Mouse (Mus musculus): Measurements from ENCODE around the gene Acer3. TPM values are rescaled to one million over a fixed set of nuclear protein-coding genes. Genes with fewer than 3 reads are reported as not detected.

Gene Acer3
- polyA plus RNA-seq, 1 experiment from 2014 or later, result 24.4 TPM

GRCm38 (mm10) chr7:98252520-98252919, 68.5 kb downstream of the Acer3 start:
- WGBS (ENCODE audit: insufficient replicate concordance), result 87% methylated on average over 2 of the region's 2 CpGs
- H3K9me3 ChIP-seq (replicated peaks), result no peaks in the 10 kb centered on the region
- ATAC-seq (ENCODE audit: low read depth), result no peak

DNA sequence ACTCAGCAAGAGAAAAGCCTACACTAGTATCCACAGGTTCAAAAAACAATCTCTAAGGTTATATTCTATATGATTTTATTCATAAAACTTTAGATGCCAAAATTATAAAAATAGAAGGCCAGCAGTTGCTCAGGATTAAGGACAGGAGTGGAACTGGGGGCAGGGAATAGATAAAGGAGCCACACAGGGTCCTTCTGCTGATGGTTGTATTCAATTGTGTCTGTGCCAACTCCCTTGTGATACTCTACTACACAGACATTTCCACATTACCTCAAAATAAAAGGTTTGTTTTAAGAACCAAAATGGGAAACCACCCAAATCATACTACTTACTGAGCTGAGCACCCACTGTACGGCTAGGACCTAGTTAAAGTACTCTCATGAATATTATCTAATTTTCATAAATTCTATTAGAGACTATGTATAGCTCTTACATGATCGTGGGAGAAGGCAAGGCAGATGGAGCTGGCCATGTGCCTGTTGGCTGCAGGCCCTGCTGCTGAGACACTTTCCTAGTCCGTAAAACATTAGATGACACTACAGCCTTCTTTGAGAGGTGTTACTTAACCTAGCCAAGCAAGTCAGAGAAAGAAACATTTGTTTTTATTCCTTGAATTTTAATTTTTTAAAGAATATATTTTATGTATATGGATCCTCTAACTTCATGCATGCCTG, 84.2 kb downstream of the Acer3 start:
- Histone ChIP-seq H3K27me3 (no peaks in the 10 kb centered on the region), H3K4me3 (replicated peaks) (no peak overlapping the region), H3K9me3 (replicated peaks) (no peaks in the 10 kb centered on the region), H3K4me1 (replicated peaks) (no peaks in the 10 kb centered on the region), H3K9ac (no peak overlapping the region), H3K36me3 (no peaks in the 10 kb centered on the region), H3K4me2 (no peak overlapping the region), H3K27ac (no peak overlapping the region)
- 82% methylated on average over 3 of the region's 3 CpGs for WGBS (ENCODE audit: insufficient replicate concordance)
- DNase-seq, result no peak
- ATAC-seq (ENCODE audit: low read depth), result no peak

More at GRCm38 (mm10) chr7:98252520-98252919, 68.5 kb downstream of the Acer3 start:
- no peaks in the 10 kb centered on the region for H3K4me1 ChIP-seq (replicated peaks)
- H3K4me2 ChIP-seq, result no peak overlapping the region
- no peaks in the 10 kb centered on the region for H3K27me3 ChIP-seq
- peaks cover 14% of the 10 kb centered on the region for H3K36me3 ChIP-seq
- no peak overlapping the region for H3K27ac ChIP-seq
- no peak for DNase-seq
- no peak overlapping the region for H3K9ac ChIP-seq
- H3K4me3 ChIP-seq (replicated peaks), result no peak overlapping the region

DNA sequence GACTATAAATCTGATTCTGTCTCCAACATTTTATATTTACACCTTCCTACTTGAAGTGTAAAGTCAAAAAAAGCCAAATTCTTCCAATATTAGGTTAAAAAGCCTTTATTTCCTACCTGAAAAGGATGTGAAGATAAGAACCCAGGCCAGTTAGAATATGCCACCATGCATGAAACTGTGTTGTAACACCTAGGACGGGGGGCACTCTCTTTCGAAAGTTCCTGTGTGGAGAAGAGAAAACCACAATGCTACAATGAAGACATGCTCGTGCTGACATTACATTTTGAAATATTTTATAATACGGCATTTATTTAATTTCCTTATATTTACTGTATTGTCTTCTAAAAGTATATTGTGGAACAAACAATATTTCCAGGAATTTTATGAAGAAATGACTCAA, 97.2 kb downstream of the Acer3 start:
- ATAC-seq (ENCODE audit: low read depth), result no peak
- 71% methylated on average over 4 of the region's 4 CpGs for WGBS (ENCODE audit: insufficient replicate concordance)
- Histone ChIP-seq H3K9ac (no peak overlapping the region), H3K27me3 (no peaks in the 10 kb centered on the region), H3K4me2 (no peak overlapping the region), H3K4me1 (replicated peaks) (no peaks in the 10 kb centered on the region), H3K9me3 (replicated peaks) (no peaks in the 10 kb centered on the region), H3K36me3 (0 out of 2 replicates have a peak, but pooled peaks cover 3% of the 10 kb centered on the region), H3K27ac (no peak overlapping the region), H3K4me3 (replicated peaks) (no peak overlapping the region)
- DNase-seq, result no peak

DNA sequence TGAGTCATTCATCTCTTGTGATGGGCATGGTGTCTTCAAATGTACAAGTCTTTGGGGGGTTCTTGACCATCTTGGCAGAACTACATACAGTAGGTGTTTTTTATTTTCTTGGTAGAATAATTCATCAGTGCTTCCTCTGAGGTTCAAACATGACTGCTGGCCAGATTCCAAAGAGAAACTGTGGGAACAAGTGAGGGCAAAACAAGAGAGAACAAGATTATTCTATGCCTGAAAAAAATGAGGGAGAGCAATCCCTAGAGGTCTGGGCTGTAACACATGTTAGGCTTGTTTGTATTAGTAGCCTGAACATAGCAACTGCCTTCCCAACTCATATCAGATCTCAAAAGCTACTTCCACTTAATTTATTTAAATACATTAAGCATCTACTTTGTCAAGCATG, 104.3 kb downstream of the Acer3 start:
- ATAC-seq (ENCODE audit: low read depth) (no peak), DNase-seq (no peak)
- Histone ChIP-seq H3K4me2 (no peak overlapping the region), H3K9ac (no peak overlapping the region), H3K36me3 (peaks cover 7% of the 10 kb centered on the region), H3K27me3 (no peaks in the 10 kb centered on the region), H3K4me1 (replicated peaks) (no peaks in the 10 kb centered on the region), H3K27ac (no peak overlapping the region), H3K9me3 (replicated peaks) (no peaks in the 10 kb centered on the region), H3K4me3 (replicated peaks) (no peak overlapping the region)

- no peak for DNase-seq
- no peaks in the 10 kb centered on the region for H3K36me3 ChIP-seq
- whole genome bisulfite sequencing (ENCODE audit: insufficient replicate concordance), result 68% methylated on average over 4 of the region's 4 CpGs
- no peak overlapping the region for H3K9ac ChIP-seq
- no peak overlapping the region for H3K27ac ChIP-seq
- 0 out of 2 replicates have a peak, but pooled peaks cover 7% of the 10 kb centered on the region for H3K27me3 ChIP-seq
- H3K4me2 ChIP-seq, result no peak overlapping the region
- ATAC-seq (ENCODE audit: low read depth), result no peak
- no peaks in the 10 kb centered on the region for H3K4me1 ChIP-seq (replicated peaks)
- H3K9me3 ChIP-seq (replicated peaks), result no peaks in the 10 kb centered on the region
- no peak overlapping the region for H3K4me3 ChIP-seq (replicated peaks)
Measured at GRCm38 (mm10) chr7:98202946-98203345, 118.1 kb downstream of the Acer3 start.

GRCm38 (mm10) chr7:98201493-98202028, 119.4 kb downstream of the Acer3 start:
- Histone ChIP-seq H3K36me3 (no peaks in the 10 kb centered on the region), H3K9me3 (replicated peaks) (no peaks in the 10 kb centered on the region), H3K4me2 (no peak overlapping the region), H3K9ac (no peak overlapping the region), H3K27me3 (peaks cover 20% of the 10 kb centered on the region), H3K27ac (no peak overlapping the region), H3K4me3 (replicated peaks) (no peak overlapping the region), H3K4me1 (replicated peaks) (no peaks in the 10 kb centered on the region)
- no peak for DNase-seq
- 64% methylated on average over 5 of the region's 5 CpGs for WGBS (ENCODE audit: insufficient replicate concordance)
- no peak for ATAC-seq (ENCODE audit: low read depth)

GRCm38 (mm10) chr7:98200396-98200795, 120.6 kb downstream of the Acer3 start:
- H3K27me3 ChIP-seq, result peaks cover 31% of the 10 kb centered on the region
- no peak overlapping the region for H3K27ac ChIP-seq
- no peak overlapping the region for H3K9ac ChIP-seq
- no peak overlapping the region for H3K4me2 ChIP-seq
- WGBS (ENCODE audit: insufficient replicate concordance), result 73% methylated on average over 3 of the region's 3 CpGs
- H3K9me3 ChIP-seq (replicated peaks), result no peaks in the 10 kb centered on the region
- ATAC-seq (ENCODE audit: low read depth) (no peak), DNase-seq (no peak)
- no peaks in the 10 kb centered on the region for H3K4me1 ChIP-seq (replicated peaks)
- H3K4me3 ChIP-seq (replicated peaks), result no peak overlapping the region
- no peaks in the 10 kb centered on the region for H3K36me3 ChIP-seq

GRCm38 (mm10) chr7:98199381-98199780, 121.6 kb downstream of the Acer3 start, which contains the start of gene B3gnt6:
B3gnt6 (minus strand) TSS chr7:98199481.
- WGBS (ENCODE audit: insufficient replicate concordance), result 66% methylated on average over 4 of the region's 4 CpGs
- peaks cover 41% of the 10 kb centered on the region for H3K27me3 ChIP-seq

DNA sequence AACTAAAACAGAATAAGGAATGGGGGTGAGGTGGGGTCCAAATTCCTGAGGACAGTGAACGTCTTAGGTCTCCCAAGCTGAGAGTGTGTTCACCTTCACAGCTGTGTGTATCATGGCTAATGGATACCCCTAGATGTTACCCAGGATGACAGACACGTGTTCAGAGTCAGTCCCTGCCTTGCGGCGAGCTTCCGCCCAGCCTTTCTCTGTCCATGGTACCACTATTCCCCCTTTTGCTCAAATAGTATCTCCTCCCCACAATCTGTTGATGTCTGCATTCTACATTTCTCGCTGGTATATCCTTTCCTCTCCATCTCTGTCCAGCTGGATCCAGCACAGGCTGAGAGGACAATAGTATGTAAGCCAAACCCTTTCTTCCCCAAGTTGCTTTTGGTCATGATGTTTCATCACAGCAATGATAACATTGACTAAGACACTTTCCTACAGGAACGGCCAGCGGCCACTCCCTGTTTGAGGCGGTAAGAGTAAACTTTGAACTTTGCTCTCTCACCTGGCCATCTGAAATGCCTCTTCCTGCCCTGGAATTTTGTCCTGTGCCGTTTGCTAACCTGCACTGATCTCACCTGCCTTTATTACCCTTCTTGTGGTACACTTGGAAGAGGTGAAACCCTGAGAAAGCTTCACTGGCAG, 125.7 kb downstream of the Acer3 start:
- Histone ChIP-seq H3K4me3 (replicated peaks) (no peak overlapping the region), H3K36me3 (no peaks in the 10 kb centered on the region), H3K4me1 (replicated peaks) (peaks cover 16% of the 10 kb centered on the region), H3K27ac (no peak overlapping the region), H3K9ac (no peak overlapping the region), H3K9me3 (replicated peaks) (no peaks in the 10 kb centered on the region), H3K27me3 (peaks cover 70% of the 10 kb centered on the region), H3K4me2 (no peak overlapping the region)
- WGBS (ENCODE audit: insufficient replicate concordance), result 27% methylated on average over 10 of the region's 10 CpGs
- ATAC-seq (ENCODE audit: low read depth) (no peak), DNase-seq (no peak)

More at GRCm38 (mm10) chr7:98199381-98199780, 121.6 kb downstream of the Acer3 start, which contains the start of gene B3gnt6:
- H3K4me2 ChIP-seq, result no peak within 1 kb of the TSS
- no peaks in the 10 kb centered on the region for H3K36me3 ChIP-seq
- H3K9ac ChIP-seq, result no peak within 1 kb of the TSS
- peaks cover 2% of the 10 kb centered on the region for H3K4me1 ChIP-seq (replicated peaks)
- no peak within 1 kb of the TSS for H3K4me3 ChIP-seq (replicated peaks)
- ATAC-seq (ENCODE audit: low read depth) (no peak), DNase-seq (no peak)
- H3K9me3 ChIP-seq (replicated peaks), result no peaks in the 10 kb centered on the region
- H3K27ac ChIP-seq, result no peak within 1 kb of the TSS

GRCm38 (mm10) chr7:98194026-98194792, 126.8 kb downstream of the Acer3 start:
- H3K4me1 ChIP-seq (replicated peaks), result peaks cover 27% of the 10 kb centered on the region
- peaks cover 70% of the 10 kb centered on the region for H3K27me3 ChIP-seq
- no peak overlapping the region for H3K9ac ChIP-seq
- WGBS (ENCODE audit: insufficient replicate concordance), result 2% methylated on average over 61 of the region's 61 CpGs
- DNase-seq (no peak), ATAC-seq (ENCODE audit: low read depth) (peak; percentile 17; the same call in 1 of the 2 replicates)
- H3K36me3 ChIP-seq, result no peaks in the 10 kb centered on the region
- H3K9me3 ChIP-seq (replicated peaks), result no peaks in the 10 kb centered on the region
- no peak overlapping the region for H3K27ac ChIP-seq
- H3K4me3 ChIP-seq (replicated peaks), result peak overlapping the region; percentile 47
- peak overlapping the region; percentile 61 for H3K4me2 ChIP-seq

DNA sequence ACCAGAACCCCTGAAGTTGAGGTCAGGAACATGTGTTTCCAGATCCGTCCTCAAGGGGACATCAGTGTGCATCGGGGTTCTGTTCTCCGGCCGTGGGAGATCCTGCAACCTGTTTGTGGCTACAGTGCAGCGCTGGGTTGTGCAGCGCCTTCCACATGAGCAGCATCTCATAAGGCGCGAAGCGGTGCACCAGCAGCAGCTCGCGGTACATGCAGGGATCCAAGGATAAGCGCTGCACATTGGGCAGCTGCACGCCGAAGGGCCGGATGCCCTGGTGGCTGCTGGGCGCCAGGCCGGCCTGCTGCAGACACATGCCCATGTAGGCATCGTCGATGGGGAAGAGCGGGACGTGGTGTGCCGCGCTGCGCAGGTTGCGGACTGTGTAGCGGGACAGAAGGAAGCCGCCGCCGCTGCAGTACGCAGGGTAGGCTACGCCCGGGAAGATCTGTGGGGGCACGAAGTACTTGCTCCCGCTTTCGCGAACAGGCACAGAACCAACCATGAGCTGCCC, 127.4 kb downstream of the Acer3 start:
- peak; percentile 10; the same call in 1 of the 2 replicates for ATAC-seq (ENCODE audit: low read depth)
- DNase-seq, result no peak
- H3K9ac ChIP-seq, result no peak overlapping the region

More for the DNA sequence above, 127.4 kb downstream of the Acer3 start:
- WGBS (ENCODE audit: insufficient replicate concordance), result 5% methylated on average over 36 of the region's 36 CpGs
- no peaks in the 10 kb centered on the region for H3K9me3 ChIP-seq (replicated peaks)
- H3K4me1 ChIP-seq (replicated peaks), result peaks cover 31% of the 10 kb centered on the region
- H3K36me3 ChIP-seq, result no peaks in the 10 kb centered on the region
- peaks cover 66% of the 10 kb centered on the region for H3K27me3 ChIP-seq
- H3K4me2 ChIP-seq, result peak overlapping the region; percentile 61
- H3K27ac ChIP-seq, result no peak overlapping the region
- peak overlapping the region; percentile 47 for H3K4me3 ChIP-seq (replicated peaks)
